Mouse (Mus musculus) mature B cell (primary cell): Measurements from ENCODE around the gene Ube2r2.

Experiments used
- in situ Hi-C: fragments of 300-500 bp; cut with MboI; formaldehyde crosslinking; loops from 2 replicates; pipeline ENCODE4 v1.14.3; 2019

Gene Ube2r2

DNA sequence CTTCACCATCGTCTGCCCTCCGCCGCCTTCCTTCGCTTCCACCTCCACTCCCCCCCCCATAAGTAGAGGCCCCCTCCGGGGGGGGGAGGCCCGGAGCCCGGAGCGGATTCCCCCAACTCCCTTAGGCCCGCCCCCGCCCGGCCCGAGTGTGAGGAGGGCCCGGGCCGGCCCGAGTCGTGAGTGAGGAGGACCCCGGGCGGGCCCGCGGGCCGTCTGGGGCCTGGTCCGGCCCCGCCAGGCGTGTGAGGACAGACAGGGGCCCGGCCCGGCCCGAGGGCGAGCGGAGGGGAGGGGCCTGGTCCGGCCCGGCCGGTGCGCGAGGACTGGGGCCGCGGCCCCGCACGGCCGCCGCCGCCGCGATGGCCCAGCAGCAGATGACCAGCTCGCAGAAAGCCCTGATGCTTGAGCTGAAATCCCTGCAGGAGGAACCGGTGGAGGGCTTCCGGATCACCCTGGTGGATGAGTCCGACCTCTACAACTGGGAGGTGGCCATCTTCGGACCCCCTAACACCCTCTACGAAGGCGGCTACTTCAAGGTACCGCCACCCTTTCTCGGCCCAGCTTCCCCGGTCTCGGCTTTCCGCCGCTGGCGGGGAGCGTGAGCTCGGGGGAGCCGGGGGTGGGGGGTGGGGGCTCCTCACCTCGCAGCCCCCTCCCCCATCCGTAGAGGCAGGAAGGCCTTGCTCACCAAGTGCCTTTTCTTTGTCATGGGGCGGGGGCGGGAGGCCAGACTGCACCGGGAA is at the start of gene Ube2r2:
Ube2r2 (plus strand) TSS at position 33 of the 743 bp plus-strand sequence.
- in situ Hi-C loops = no loop called here

DNA sequence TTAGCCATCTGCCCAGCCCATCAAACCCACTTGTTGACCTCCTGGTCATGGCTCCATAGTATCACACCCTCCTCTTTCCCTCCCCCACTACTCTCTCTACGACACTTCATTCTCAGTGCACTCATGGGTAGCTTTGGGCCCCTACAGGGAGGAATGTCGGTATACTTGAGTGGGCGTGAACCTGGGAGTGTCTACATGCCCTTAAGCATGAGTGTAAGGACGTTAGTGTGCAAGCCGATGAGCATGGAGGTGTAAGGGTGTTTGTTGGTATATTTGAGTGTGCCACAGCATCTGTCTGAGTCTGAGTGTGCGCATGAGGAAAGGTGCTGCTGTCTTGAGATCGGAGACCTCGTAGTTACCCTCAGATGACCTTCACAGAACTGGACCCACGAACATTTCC is 48.6 kb upstream of the Ube2r2 start:
- in situ Hi-C loops = no loop called here

DNA sequence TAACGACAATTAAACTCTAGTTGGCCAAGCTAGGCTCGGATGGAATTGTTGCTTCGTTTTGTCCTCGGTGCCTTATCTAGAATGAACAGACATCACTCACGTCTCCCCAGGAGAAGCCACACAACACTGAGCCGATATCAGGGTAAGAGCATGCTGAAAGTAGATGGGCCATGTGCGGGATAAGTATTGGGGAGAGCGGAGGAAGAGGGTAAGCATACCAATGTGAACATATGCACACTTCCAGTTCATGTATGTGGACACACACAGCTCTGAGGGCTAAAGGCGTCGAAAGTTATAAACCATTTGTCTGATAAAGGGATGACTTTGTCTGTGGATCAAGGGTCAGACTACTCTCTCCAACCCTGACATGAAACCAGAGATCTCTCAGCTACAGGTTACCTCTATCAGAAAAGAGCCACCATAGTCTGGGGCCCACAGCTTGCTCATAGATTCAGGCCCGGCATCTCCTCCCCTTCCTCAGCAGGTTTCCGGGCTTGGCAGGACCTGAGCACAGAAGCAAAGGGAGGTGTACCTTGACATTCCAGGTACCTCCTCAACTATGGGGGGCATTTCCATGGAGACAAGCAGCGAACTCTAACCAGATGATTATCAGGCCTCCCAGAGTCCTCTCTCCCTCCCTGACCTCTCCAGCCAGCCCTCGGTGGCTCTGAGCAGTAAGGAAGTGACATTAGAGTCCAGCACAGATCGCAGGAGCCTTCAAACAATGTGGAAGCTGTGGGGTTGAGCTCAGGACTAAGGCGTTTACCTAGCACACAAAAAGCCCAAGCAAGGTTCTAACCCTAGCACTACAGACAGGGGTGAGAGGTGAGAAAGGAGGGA is 47.9 kb upstream of the Ube2r2 start:
- in situ Hi-C loops = no loop called here

DNA sequence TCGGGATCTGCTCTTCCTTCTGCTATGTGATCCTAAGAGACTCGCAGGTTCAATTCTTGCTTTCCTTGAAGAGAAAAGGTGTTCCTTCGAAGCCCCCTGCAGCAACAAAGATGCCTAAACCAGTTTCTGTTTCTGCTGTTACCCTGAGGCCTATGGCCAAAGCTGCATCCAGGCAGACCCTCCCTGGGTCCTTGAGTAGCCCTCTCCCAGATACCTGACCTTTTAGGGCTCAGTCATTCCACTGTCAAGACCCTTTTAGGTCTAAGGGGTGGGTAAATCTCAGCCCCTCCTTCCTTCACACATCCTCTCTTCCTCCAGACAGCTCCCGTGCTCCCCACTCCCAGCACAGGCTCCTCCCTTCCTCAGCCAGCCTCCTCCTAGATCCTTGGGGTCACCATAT is 46.4 kb upstream of the Ube2r2 start:
- in situ Hi-C loops = no loop called here

DNA sequence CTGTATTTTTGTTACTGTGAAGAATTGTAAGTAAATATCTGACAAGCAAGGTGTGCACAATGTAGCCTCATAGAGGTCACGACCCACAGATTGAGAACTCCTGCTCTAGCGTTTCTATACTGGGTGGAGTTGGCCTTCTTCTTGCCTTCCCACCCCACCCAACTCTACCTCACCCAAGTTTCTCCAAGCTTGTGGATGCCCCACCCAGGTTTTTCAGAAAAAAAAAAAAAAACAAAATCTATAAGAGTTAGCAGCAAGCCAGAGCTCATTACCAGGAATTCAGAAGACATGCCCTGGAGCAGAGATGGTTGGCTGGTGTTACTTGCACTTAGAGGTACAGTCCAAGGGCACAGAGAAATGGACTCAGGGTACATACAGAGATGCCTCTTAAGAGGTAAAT is 45.8 kb upstream of the Ube2r2 start:
- in situ Hi-C loops = no loop called here

DNA sequence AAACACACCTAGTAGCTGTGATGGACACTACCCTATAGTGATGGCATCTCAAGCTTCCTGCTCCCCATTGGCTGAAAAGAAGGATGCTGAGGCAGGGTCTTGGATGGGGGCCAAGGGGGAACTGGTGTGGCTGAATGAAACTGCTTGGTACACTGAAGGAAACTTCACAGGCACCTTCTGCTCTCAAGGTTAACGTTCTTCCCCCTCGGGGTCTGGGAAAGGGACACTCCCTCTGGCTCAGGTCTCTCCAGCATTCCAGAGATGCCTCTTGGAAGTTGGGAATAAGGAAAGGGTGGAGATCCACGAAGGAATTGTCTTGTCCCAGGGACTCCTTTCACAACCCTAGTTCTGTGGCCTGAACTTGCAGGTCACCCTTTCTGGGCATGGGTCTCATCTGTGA is 44.2 kb upstream of the Ube2r2 start:
- in situ Hi-C loops = no loop called here

DNA sequence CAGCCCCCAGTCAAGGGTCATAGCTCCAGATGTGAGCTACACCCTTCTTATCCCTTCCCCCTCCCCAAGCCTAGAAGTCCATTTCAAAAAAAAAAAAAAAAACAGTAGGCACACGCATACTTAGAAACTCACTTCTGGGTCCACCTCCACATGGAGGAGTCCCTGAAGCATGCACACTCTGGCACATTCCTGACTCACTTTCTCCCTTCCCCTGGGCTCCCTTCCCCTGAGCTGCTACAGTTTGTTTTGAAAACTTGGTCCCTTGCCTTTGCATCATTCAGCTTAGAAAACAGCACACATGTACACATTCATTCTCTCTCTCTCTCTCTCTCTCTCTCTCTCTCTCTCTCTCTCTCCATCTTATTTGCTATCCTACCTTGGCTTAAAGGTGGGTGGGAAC is 42.6 kb upstream of the Ube2r2 start:
- in situ Hi-C loops = no loop called here

DNA sequence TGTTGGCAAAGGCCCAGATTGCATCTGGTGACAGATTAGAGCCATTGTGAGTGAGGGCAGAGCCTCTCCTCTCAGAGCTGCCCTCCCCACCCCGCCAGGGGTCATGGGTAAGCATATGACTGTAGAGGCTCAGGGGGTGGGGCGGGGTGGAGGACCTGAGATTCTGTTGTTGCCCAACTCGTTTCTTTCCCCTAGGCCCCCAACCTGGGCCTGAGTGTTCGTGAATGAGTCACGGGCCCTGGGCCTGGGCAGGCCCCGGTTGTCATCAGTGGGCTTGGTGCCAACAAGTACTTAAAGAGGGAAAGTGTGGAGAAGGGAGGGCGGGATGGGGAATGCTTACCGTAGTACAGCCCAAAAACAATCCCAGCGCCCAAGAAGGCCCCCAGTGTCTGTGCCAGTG is 41.2 kb upstream of the Ube2r2 start:
- in situ Hi-C loops = no loop called here

DNA sequence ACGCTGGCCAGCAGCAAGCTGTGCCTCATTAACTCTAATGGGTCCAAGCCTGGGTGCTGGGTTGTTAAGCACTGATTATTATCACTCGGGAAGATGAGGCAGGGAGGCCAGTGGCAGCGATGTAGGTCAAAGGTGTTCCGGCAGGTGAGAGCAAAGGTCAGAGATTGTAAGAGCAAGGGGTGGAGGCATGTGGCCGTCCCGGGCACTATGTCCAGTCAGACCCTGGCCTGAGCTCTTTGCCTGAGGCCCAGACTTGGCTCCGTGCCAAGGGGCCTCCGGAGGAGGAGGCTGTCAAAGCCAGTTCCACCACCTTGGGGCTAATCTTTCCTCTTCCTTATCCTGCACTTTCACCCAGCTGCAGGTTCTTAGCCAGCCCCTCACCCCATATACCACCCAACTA is 39.4 kb upstream of the Ube2r2 start:
- in situ Hi-C loops = no loop called here

DNA sequence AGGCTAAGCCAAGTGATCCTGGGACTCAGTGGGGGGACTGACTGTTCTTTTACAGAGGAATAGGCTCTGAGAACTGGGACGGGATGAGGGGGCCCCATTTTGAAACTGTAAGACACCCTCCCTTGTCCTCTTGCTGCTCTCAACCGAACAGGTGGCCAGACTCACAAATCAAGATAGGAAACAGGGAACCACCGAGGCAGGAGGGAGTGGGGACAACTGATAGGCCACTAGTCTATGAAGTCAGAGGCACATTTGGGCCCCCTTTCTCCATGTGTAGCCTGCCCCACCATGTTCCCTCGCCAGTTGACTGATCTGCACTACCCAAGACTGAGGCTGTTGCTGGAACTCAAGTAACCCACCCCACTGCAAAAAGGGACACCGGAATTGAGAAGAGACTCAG is 38.7 kb upstream of the Ube2r2 start:
- in situ Hi-C loops = no loop called here

DNA sequence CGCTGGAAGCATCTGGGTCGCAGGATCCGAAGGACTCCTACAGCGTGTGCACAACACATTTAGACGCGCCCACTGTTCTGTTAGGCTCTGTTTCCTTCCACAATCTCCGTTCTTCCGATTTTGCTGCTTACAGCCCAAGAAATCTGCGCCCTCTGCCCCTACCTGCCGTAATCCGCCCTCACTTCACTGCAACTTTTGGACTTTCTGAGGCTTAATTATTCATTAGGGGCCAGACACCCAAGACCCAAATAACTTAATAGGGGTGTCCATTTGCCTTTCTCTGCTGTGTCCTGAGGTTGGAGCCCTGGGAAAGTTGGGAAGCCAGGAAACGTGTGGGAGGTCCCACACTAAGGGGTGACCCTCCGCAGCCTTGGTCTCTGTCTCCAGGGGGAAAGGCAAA is 38.2 kb upstream of the Ube2r2 start:
- in situ Hi-C loops = no loop called here

DNA sequence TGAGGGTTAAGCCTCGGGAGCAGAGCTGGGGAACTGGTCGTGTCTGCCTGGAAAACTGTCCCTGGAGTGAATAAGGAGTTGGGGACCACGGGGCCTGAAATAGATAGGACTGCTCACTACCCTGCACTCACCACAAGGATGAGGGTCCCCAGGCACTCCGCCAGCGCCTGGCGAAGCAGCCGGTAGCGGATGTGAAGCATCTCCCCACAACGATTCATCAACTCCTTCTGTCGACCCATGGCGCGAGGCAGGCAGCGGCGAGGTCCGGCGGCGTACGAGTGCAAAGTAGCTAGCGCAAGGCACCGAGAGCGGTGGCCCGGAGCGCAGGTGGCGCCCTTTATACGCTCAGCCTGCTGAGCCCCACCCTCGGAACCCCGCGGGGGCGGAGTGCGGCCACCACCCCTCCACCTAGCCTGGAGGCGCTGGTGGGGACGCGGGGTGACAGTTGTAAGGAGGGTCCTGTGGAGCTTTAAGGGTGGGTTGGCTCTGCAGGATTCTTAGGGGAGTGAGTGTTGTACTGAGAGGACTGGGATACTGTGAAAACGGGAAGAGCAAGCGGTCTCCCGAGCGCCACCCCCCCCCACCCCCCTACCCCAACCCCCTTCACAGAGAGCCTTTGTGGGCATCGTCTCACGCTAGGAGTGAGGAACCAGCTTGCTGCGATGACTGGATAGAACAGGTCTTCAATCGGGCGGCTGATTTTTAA is 37.5 kb upstream of the Ube2r2 start, which contains the start of gene Aqp3:
Aqp3 (minus strand) TSS at position 313 of the 706 bp plus-strand sequence.
- in situ Hi-C loops = no loop called here

DNA sequence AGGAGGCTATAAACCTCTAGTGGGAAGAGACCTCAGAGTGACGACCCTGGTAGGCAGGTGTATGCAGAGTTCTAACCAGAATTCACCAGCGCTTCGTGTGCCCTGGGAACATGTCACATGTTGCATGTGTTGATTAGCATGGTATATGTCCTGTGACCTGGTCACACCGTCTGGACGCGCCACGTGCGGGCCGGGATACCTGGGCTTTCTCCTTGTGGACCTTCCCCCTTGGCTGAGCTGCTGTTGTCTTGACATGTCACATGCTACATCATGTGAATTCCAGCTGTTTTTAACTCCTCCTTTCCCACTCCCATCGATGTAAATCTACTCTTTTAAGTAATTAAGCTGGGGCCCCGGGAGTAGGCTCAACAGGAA is 37.0 kb upstream of the Ube2r2 start:
- in situ Hi-C loops = no loop called here

DNA sequence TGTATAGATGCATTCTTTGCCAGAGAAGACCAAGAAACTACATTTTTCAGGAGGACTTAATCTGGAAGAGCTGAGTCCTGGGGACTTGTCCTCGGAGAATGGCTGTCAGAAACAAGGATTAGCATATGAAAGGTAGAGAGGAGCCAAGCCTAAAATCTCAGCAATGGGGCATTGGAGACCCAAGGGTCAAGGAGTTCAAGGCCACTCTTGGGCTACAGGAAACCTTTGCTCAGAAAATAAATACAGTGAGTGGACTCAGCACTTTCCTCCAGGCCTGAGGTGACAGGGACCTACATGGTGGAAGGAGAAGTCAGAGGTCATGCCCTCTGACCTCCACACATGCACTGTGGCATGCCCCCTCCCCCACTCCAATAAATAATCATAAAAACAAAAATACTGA is 34.6 kb upstream of the Ube2r2 start:
- in situ Hi-C loops = no loop called here

DNA sequence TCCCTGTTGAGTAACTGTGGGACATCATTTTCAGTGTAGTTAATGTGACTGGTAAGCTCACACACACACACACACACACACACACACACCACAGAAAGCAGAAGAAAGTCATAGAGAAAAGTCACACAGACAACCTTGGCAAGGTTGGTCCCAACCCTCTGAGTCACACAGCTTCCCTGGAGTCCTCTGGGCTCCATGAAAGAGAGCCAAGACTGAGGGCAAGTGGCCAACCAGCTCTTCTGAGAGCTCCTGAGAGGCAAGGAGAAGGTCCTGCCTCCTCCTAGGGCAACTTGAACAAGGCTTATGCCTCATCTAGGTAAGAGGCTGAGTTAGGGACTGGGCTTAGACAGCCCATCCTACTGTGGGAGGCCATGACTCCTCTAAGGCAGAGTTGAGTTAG is 32.6 kb upstream of the Ube2r2 start:
- in situ Hi-C loops = no loop called here

DNA sequence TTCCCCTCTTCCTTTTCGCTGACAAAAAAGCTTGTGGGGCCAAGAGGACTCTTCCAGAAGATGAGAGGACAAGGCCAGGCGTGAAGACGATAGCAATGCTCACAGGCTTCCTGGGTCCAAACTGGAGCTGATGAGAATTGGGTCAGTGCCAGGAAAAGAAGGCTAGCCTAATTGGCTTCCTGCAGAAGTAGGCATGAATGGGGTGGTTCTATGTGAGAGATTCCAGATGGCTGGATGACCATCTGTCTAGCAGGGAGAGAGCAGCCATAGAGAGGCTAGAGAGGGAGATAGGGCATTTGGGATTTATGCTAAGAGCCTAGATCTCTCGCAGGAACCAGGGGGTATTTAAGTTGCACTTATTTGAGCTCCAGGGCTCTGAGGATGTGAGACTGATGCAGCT is 28.1 kb upstream of the Ube2r2 start:
- in situ Hi-C loops = no loop called here

DNA sequence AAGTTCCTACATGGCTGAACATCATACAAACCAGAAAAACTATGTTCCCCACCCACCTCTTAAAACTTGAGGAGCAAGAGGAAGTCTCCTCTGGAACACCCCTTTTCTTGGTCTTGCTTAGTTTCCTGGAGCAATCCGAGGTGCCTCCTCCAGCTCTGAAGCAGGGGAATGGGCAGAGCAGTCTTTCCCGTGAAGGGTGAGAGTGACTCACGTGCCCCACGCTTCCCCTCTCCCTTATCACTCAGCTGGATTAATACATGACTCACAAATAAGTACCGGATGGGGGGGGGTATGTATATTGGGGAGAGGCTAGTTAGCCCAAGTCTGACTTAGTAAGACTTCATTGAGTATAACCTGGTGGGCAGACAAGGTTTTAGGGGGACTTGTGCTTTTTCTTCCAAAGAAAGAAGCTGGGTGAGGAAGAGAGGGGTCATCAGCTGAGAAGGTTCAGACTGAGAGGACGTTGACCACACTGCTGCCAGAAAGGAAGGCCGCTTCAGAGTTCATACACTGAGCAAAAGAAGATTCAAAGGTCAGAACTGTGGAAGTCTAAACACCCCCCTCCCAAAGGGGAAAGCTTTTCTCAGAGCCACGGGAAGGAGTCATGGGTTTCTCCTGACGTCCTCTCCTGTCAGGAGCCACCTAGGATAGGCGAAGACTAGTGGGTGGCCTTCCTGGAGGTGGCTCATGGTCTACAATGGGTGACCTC is 26.7 kb upstream of the Ube2r2 start:
- in situ Hi-C loops = no loop called here

DNA sequence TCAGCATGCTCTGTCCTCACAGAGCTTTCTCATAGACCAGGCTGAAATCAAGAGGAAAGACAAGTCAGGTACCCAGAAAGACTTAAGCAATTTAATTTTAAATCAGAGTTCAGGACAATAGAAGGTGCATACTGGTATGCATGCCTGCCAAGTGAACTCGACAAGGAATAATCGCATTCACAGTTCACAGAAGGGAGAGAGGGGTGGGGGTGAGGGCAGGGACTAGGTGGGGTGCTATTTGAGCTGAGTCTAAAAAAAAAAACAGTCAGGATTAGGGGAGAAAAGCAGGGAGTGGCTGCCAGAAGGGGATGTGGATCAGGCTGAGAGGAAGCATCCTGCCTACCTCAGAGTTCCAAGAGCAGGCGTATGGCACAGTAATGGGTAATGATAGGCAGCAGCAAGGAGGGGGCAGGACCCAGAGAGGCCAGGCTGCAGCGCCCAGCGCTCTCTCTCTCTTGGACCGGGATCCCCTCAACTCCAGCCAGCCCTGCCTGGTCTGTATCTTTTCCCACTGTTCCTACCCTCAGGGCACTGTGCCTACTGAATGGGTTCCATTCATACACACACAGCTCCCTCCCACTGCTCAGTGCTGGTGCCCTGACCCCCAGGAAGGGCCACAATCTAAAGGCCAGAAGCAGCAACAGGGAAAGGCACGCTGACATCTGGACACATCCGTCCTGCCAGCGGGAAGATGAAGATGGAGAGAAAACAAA is 21.0 kb upstream of the Ube2r2 start:
- in situ Hi-C loops = no loop called here

DNA sequence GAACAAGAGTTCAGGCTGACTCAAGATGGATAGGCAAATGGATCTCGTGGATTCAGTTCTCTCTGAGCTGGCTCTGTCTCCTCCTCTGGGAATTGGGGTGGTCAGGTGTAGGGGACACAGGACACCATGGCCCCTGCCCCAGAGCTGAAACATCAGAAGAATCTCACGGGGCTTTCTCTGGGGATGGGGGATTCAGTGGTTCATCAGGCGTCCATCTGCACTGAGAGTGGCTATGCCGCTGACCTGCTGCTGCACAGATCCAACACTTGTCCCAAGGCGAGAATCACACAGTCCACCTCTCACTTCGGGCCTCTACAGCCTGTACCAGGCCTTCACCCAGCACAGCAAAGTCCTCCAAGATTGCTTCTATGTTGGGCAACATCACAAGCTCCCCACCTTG is 20.5 kb upstream of the Ube2r2 start:
- in situ Hi-C loops = no loop called here

DNA sequence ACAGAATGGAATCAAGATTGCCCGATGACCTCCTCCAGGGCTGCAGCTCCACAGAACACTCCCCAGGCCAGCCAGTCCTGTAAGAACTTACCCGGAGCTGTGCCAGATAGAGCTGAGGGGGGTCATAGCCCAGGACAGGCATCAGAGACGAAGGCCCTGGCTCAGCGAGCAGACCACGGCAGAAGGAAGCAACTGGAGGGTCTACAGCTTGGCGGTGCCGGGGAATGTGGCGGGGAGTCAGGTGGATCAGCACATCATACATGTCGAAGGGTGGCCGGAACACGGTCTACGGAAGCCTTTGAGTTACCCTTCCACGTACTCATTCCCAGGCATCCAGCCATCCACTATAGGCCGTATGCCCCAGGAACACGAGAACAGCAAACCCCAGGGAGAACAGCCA is 19.8 kb upstream of the Ube2r2 start:
- in situ Hi-C loops = no loop called here

DNA sequence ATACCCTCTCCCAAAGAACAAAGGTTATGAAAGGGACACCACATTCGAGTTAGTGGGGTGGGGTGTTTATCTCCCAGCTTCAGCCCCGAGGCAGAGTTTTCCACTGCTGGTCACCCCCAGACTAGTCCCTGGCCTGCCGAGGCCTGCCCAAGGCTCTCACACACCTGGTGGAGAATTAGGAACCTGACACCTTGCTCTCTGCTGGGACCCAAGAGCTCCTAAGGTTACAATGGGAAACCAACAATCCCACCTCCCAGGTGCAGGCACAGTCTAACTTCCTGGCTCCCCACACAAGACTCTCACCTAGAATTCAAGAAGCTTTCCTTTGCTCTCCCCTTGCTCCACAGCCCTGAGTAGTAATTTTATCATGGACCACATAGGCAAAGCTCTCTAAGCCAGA is 18.7 kb upstream of the Ube2r2 start:
- in situ Hi-C loops = no loop called here
